Mouse (Mus musculus): ENCODE measurements around the gene Taok1.

The Taok1 gene

GRCm38 (mm10) chr11:77508068-77509021, 99.3 kb downstream of the Taok1 start:
- DNase-seq (ENCODE audit: low spot score): no peak

GRCm38 (mm10) chr11:77507426-77507825, 100.2 kb downstream of the Taok1 start:
- no peak for DNase-seq (ENCODE audit: low spot score)

- no peak for DNase-seq (ENCODE audit: low spot score)
These were observed 100.7 kb downstream of the Taok1 start for GRCm38 (mm10) chr11:77506941-77507340.

- DNase-seq (ENCODE audit: low spot score): no peak
These were observed 101.3 kb downstream of the Taok1 start for GRCm38 (mm10) chr11:77506273-77506672.

- DNase-seq (ENCODE audit: low spot score): no peak
These were observed 102.2 kb downstream of the Taok1 start for GRCm38 (mm10) chr11:77505291-77505980.

GRCm38 (mm10) chr11:77504377-77504776, 103.2 kb downstream of the Taok1 start:
- no peak for DNase-seq (ENCODE audit: low spot score)

- DNase-seq (ENCODE audit: low spot score): no peak
These were observed 104.1 kb downstream of the Taok1 start for GRCm38 (mm10) chr11:77503511-77503910.

GRCm38 (mm10) chr11:77502481-77502880, 105.1 kb downstream of the Taok1 start:
- no peak for DNase-seq (ENCODE audit: low spot score)

- DNase-seq (ENCODE audit: low spot score): no peak
These were observed 105.6 kb downstream of the Taok1 start for GRCm38 (mm10) chr11:77501971-77502370.

GRCm38 (mm10) chr11:77501392-77501791, 106.2 kb downstream of the Taok1 start:
- DNase-seq (ENCODE audit: low spot score): no peak

- DNase-seq (ENCODE audit: low spot score): no peak
These were observed 107.0 kb downstream of the Taok1 start for GRCm38 (mm10) chr11:77500361-77501325.

GRCm38 (mm10) chr11:77499354-77499753, 108.3 kb downstream of the Taok1 start:
- no peak for DNase-seq (ENCODE audit: low spot score)

GRCm38 (mm10) chr11:77498261-77499139, 109.1 kb downstream of the Taok1 start:
- DNase-seq (ENCODE audit: low spot score): no peak

- DNase-seq (ENCODE audit: low spot score): no peak
These were observed 109.8 kb downstream of the Taok1 start for GRCm38 (mm10) chr11:77497851-77498250.

- no peak for DNase-seq (ENCODE audit: low spot score)
These were observed 110.3 kb downstream of the Taok1 start for GRCm38 (mm10) chr11:77497341-77497756.

- DNase-seq (ENCODE audit: low spot score): no peak
These were observed 112.1 kb downstream of the Taok1 start for GRCm38 (mm10) chr11:77495507-77495906.

- DNase-seq (ENCODE audit: low spot score): no peak
These were observed 112.8 kb downstream of the Taok1 start for GRCm38 (mm10) chr11:77494782-77495181.

GRCm38 (mm10) chr11:77494344-77494676, 113.3 kb downstream of the Taok1 start:
- DNase-seq (ENCODE audit: low spot score): no peak

- DNase-seq (ENCODE audit: low spot score): no peak
These were observed 113.9 kb downstream of the Taok1 start, which contains the start of gene Git1 for GRCm38 (mm10) chr11:77493512-77494343. Git1 (plus strand) TSS chr11:77493562.

GRCm38 (mm10) chr11:77492911-77493332, 114.7 kb downstream of the Taok1 start:
- no peak for DNase-seq (ENCODE audit: low spot score)
